Mouse (Mus musculus): ENCODE measurements around the gene Npm1. TPM values are rescaled to one million over a fixed set of nuclear protein-coding genes. Genes with fewer than 3 reads are reported as not detected.

Gene Npm1
- total and polyA plus RNA-seq, 3 experiments = 57.6 to 161 (median 136) TPM

- no peak for TF ChIP-seq EP300 (IDR thresholded peaks at IDR 0.05; ENCODE audit: insufficient read depth, low read depth, low read length)
- no peak for TF ChIP-seq POLR2A (IDR thresholded peaks at IDR 0.05; ENCODE audit: insufficient read depth, low read depth, low read length)
- TF ChIP-seq CTCF (IDR thresholded peaks at IDR 0.05) = no peak
- DNase-seq = peak in 1 of 2 experiments; percentile 3
- Histone ChIP-seq H3K4me3 (no peak overlapping the region), H3K27ac (no peak overlapping the region), H3K27me3 (ENCODE audit: control insufficient read depth, insufficient read depth, low read length) (0 out of 2 replicates have a peak, but pooled peaks cover 1% of the 10 kb centered on the region), H3K79me2 (replicated peaks; ENCODE audit: control insufficient read depth, insufficient read depth, low read length) (no peaks in the 10 kb centered on the region), H3K4me1 (ENCODE audit: control insufficient read depth, insufficient read depth, low read length) (no peaks in the 10 kb centered on the region; the same call in 1 of the 2 replicates), H3K36me3 (ENCODE audit: control insufficient read depth, insufficient read depth, low read length) (no peaks in the 10 kb centered on the region), H3K9ac (ENCODE audit: low read depth, low read length) (no peak overlapping the region)
- intact Hi-C loops (cut with DNase I) = loop anchor here (10.0 kb wide), 1 partner anchor 689 kb away; the partner anchor contains the start of gene Ubtd2
- 29% methylated on average over 9 of the region's 9 CpGs for WGBS
Observed at GRCm38 (mm10) chr11:33143906-33144305, 19.1 kb downstream of the Npm1 start.

GRCm38 (mm10) chr11:33142801-33143200, 20.2 kb downstream of the Npm1 start:
- DNase-seq = peak in 1 of 2 experiments; percentile 34
- TF ChIP-seq CTCF (IDR thresholded peaks at IDR 0.05) (no peak), EP300 (IDR thresholded peaks at IDR 0.05; ENCODE audit: insufficient read depth, low read depth, low read length) (no peak), POLR2A (IDR thresholded peaks at IDR 0.05; ENCODE audit: insufficient read depth, low read depth, low read length) (no peak)
- WGBS = 54% methylated on average over 1 of the region's 1 CpGs
- intact Hi-C loops (cut with DNase I) = loop anchor here (10.0 kb wide), 1 partner anchor 688 kb away; the partner anchor contains the start of gene Ubtd2
- H3K4me3 ChIP-seq = no peak overlapping the region
- no peak overlapping the region for H3K9ac ChIP-seq (ENCODE audit: low read depth, low read length)
- no peaks in the 10 kb centered on the region; the same call in 1 of the 2 replicates for H3K4me1 ChIP-seq (ENCODE audit: control insufficient read depth, insufficient read depth, low read length)
- H3K27me3 ChIP-seq (ENCODE audit: control insufficient read depth, insufficient read depth, low read length) = 0 out of 2 replicates have a peak, but pooled peaks cover 1% of the 10 kb centered on the region
- no peaks in the 10 kb centered on the region for H3K36me3 ChIP-seq (ENCODE audit: control insufficient read depth, insufficient read depth, low read length)
- H3K27ac ChIP-seq = no peak overlapping the region
- no peaks in the 10 kb centered on the region for H3K79me2 ChIP-seq (replicated peaks; ENCODE audit: control insufficient read depth, insufficient read depth, low read length)

GRCm38 (mm10) chr11:33140111-33140460, 22.9 kb downstream of the Npm1 start:
- H3K79me2 ChIP-seq (replicated peaks; ENCODE audit: control insufficient read depth, insufficient read depth, low read length) = no peaks in the 10 kb centered on the region
- peak in 1 of 2 experiments; percentile 1 for DNase-seq
- H3K27ac ChIP-seq = no peak overlapping the region
- 76% methylated on average over 5 of the region's 5 CpGs for WGBS
- no peaks in the 10 kb centered on the region for H3K4me1 ChIP-seq (ENCODE audit: control insufficient read depth, insufficient read depth, low read length)
- no peak overlapping the region for H3K9ac ChIP-seq (ENCODE audit: low read depth, low read length)
- no peaks in the 10 kb centered on the region for H3K36me3 ChIP-seq (ENCODE audit: control insufficient read depth, insufficient read depth, low read length)
- no peaks in the 10 kb centered on the region for H3K27me3 ChIP-seq (ENCODE audit: control insufficient read depth, insufficient read depth, low read length)
- no peak overlapping the region for H3K4me3 ChIP-seq
- intact Hi-C loops (cut with DNase I) = loop anchor here (10.0 kb wide), 1 partner anchor 685 kb away; the partner anchor contains the start of gene Ubtd2
- TF ChIP-seq EP300 (IDR thresholded peaks at IDR 0.05; ENCODE audit: insufficient read depth, low read depth, low read length) = no peak
- no peak for TF ChIP-seq CTCF (IDR thresholded peaks at IDR 0.05)
- TF ChIP-seq POLR2A (IDR thresholded peaks at IDR 0.05; ENCODE audit: insufficient read depth, low read depth, low read length) = no peak

GRCm38 (mm10) chr11:33139458-33140110, 23.4 kb downstream of the Npm1 start:
- Histone ChIP-seq H3K4me1 (ENCODE audit: control insufficient read depth, insufficient read depth, low read length) (no peaks in the 10 kb centered on the region), H3K27me3 (ENCODE audit: control insufficient read depth, insufficient read depth, low read length) (no peaks in the 10 kb centered on the region), H3K36me3 (ENCODE audit: control insufficient read depth, insufficient read depth, low read length) (no peaks in the 10 kb centered on the region), H3K9ac (ENCODE audit: low read depth, low read length) (no peak overlapping the region), H3K79me2 (replicated peaks; ENCODE audit: control insufficient read depth, insufficient read depth, low read length) (no peaks in the 10 kb centered on the region), H3K27ac (no peak overlapping the region), H3K4me3 (no peak overlapping the region)
- peak in 1 of 2 experiments; percentile 1 for DNase-seq
- 80% methylated on average over 9 of the region's 9 CpGs for WGBS
- intact Hi-C loops (cut with DNase I) = loop anchor here (10.0 kb wide), 1 partner anchor 685 kb away; the partner anchor contains the start of gene Ubtd2
- no peak for TF ChIP-seq POLR2A (IDR thresholded peaks at IDR 0.05; ENCODE audit: insufficient read depth, low read depth, low read length)
- TF ChIP-seq EP300 (IDR thresholded peaks at IDR 0.05; ENCODE audit: insufficient read depth, low read depth, low read length) = no peak
- TF ChIP-seq CTCF (IDR thresholded peaks at IDR 0.05) = no peak

GRCm38 (mm10) chr11:33138686-33139085, 24.3 kb downstream of the Npm1 start:
- H3K9ac ChIP-seq (ENCODE audit: low read depth, low read length) = no peak overlapping the region
- 85% methylated on average over 5 of the region's 5 CpGs for WGBS
- no peaks in the 10 kb centered on the region for H3K27me3 ChIP-seq (ENCODE audit: control insufficient read depth, insufficient read depth, low read length)
- no peak overlapping the region for H3K27ac ChIP-seq
- TF ChIP-seq CTCF (IDR thresholded peaks at IDR 0.05) (no peak), POLR2A (IDR thresholded peaks at IDR 0.05; ENCODE audit: insufficient read depth, low read depth, low read length) (no peak), EP300 (IDR thresholded peaks at IDR 0.05; ENCODE audit: insufficient read depth, low read depth, low read length) (no peak)
- no peaks in the 10 kb centered on the region for H3K36me3 ChIP-seq (ENCODE audit: control insufficient read depth, insufficient read depth, low read length)
- DNase-seq = peak in 1 of 2 experiments; percentile 1
- no peaks in the 10 kb centered on the region for H3K79me2 ChIP-seq (replicated peaks; ENCODE audit: control insufficient read depth, insufficient read depth, low read length)
- H3K4me1 ChIP-seq (ENCODE audit: control insufficient read depth, insufficient read depth, low read length) = no peaks in the 10 kb centered on the region
- H3K4me3 ChIP-seq = no peak overlapping the region
- intact Hi-C loops (cut with DNase I) = no loop called here

- intact Hi-C loops (cut with DNase I) = no loop called here
- no peaks in the 10 kb centered on the region for H3K27me3 ChIP-seq (ENCODE audit: control insufficient read depth, insufficient read depth, low read length)
- no peak overlapping the region for H3K4me3 ChIP-seq
- 88% methylated on average over 8 of the region's 8 CpGs for WGBS
- no peak overlapping the region for H3K27ac ChIP-seq
- no peaks in the 10 kb centered on the region for H3K36me3 ChIP-seq (ENCODE audit: control insufficient read depth, insufficient read depth, low read length)
- no peaks in the 10 kb centered on the region for H3K79me2 ChIP-seq (replicated peaks; ENCODE audit: control insufficient read depth, insufficient read depth, low read length)
- DNase-seq = no peak
- no peak overlapping the region for H3K9ac ChIP-seq (ENCODE audit: low read depth, low read length)
- H3K4me1 ChIP-seq (ENCODE audit: control insufficient read depth, insufficient read depth, low read length) = no peaks in the 10 kb centered on the region
- TF ChIP-seq EP300 (IDR thresholded peaks at IDR 0.05; ENCODE audit: insufficient read depth, low read depth, low read length) (no peak), CTCF (IDR thresholded peaks at IDR 0.05) (no peak), POLR2A (IDR thresholded peaks at IDR 0.05; ENCODE audit: insufficient read depth, low read depth, low read length) (no peak)
Observed at GRCm38 (mm10) chr11:33134391-33134986, 28.5 kb downstream of the Npm1 start.

Measured in heart, adult 2 months (tissue).